Mouse (Mus musculus) megakaryocyte, embryonic 14.5 days (primary cell): ENCODE data around the gene Pank3.

Source experiments
- FLI1 ChIP-seq: IDR thresholded peaks from 2 replicates; pipeline ENCODE4 v1.6.1; 2012; ENCODE audit warnings: low read length, inconsistent platforms, mixed read lengths
- GATA1 ChIP-seq: IDR thresholded peaks from 3 replicates; pipeline ENCODE4 v1.6.1; 2012; ENCODE audit warnings: mixed read lengths, low read length, inconsistent platforms, borderline replicate concordance

DNA sequence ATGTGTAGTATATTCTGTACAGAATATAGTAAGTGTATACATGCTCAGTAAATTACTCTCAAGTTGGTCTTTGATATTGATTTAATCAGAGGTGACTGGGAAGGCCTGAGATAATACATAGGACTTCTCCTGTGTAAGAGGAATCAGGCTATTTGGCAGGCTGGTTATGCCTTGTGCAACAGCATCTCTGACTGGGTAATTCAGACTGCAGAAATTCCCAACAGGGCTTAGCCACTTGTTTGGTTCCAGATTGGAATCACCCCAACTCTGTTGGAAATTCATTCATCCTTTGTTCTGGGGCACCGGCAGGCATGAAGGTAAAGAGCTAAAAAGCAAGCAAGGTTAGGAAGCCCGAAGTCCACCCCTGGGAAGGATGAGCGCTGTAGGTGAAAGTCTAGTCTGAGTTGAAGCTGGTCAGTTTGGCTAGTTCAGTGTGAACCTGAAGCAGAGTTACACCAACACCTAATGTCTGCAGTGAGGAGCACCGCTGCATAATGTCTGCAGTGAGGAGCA, 14.3 kb upstream of the Pank3 start:
- no peak for TF ChIP-seq GATA1
- TF ChIP-seq FLI1, result no peak
